Mouse (Mus musculus) CH12.LX (cell line): Measurements from ENCODE around the gene Afg1l.
A peak's percentile ranks its signal among the peaks of the same experiment; 100 is the strongest.

Source experiments
- CTCF ChIP-seq, 2 experiments: IDR thresholded peaks in 1 of 2; conservative IDR thresholded peaks in 1 of 2; 2 replicates each; pipeline ENCODE4 v1.5.1; 2011 to 2012; ENCODE audit warnings: low read depth in 2 of 2, low read length in 2 of 2, improper control_type of control experiment in 1 of 2, inconsistent platforms in 1 of 2, mild to moderate bottlenecking in 1 of 2, moderate library complexity in 1 of 2
- ETS1 ChIP-seq: conservative IDR thresholded peaks from 2 replicates; pipeline ENCODE4 v1.6.1; 2012; ENCODE audit warnings: low read depth, mild to moderate bottlenecking, inconsistent platforms, low read length, improper control_type of control experiment, moderate library complexity
- NRF1 ChIP-seq: IDR thresholded peaks from 2 replicates; pipeline ENCODE4 v1.6.1; 2014; ENCODE audit warnings: low read depth, mild to moderate bottlenecking, inconsistent platforms, low read length, improper control_type of control experiment, moderate library complexity
- POLR2A ChIP-seq: IDR thresholded peaks from 2 replicates; pipeline ENCODE4 v1.6.1; 2011; ENCODE audit warnings: low read depth, mild to moderate bottlenecking, improper control_type of control experiment, low read length
- POLR2AphosphoS2 ChIP-seq: IDR thresholded peaks from 2 replicates; pipeline ENCODE4 v1.6.1; 2011; ENCODE audit warnings: low read depth, low read length, improper control_type of control experiment
- RCOR1 ChIP-seq: conservative IDR thresholded peaks from 2 replicates; pipeline ENCODE4 v1.6.1; 2012; ENCODE audit warnings: low read depth, mild to moderate bottlenecking, inconsistent platforms, low read length, improper control_type of control experiment
- SMC3 ChIP-seq: IDR thresholded peaks from 2 replicates; pipeline ENCODE4 v1.6.1; 2011; ENCODE audit warnings: low read depth, low read length, improper control_type of control experiment
- USF1 ChIP-seq: IDR thresholded peaks from 2 replicates; pipeline ENCODE4 v1.6.1; 2014; ENCODE audit warnings: low read depth, mild to moderate bottlenecking, inconsistent platforms, low read length, improper control_type of control experiment

DNA sequence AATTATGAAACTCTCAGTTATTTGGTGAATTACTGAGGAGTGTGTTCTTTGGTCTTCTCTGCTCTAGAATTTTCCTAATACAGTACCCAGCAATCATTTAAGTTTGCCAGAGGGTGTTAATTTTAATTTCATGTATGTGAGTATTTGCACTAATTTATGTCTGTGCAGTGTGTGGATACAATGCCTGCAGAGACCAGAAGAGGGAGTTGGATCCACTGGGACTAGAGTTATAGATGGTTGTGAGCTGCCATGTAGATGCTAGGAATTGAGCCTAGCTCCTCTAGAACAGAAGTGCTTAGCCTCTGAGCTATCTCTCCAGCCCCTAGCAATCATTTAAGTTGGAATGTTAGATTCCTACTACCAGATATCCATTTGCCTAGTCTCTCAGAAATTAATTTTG is 35.8 kb upstream of the Afg1l start:
- TF ChIP-seq POLR2AphosphoS2 (no peak), USF1 (no peak), ETS1 (no peak), POLR2A (no peak), SMC3 (no peak), RCOR1 (no peak), NRF1 (no peak), CTCF (conservative IDR thresholded peaks at IDR 0.05 in 1 of 2, IDR thresholded peaks at IDR 0.05 in 1 of 2; ENCODE audit: low read depth in 2 of 2, low read length in 2 of 2) (peak in 1 of 2 experiments; percentile 11; a peak in 1 of 4 replicates)
